Mouse (Mus musculus): ENCODE data around the gene Tmem200b.

GRCm38 (mm10) chr4:131918026-131918533 lies 3.5 kb upstream of the Tmem200b start:
- TF ChIP-seq CTCF (IDR thresholded peaks at IDR 0.05; ENCODE audit: control insufficient read depth, insufficient read depth, insufficient read length) (no peak), USF1 (IDR thresholded peaks at IDR 0.05; ENCODE audit: low read depth) (no peak), MAX (IDR thresholded peaks at IDR 0.05) (no peak), FOSL1 (IDR thresholded peaks at IDR 0.05; ENCODE audit: insufficient read depth, low read length, poor library complexity, severe bottlenecking) (no peak)
